23 mouse cellular contexts compared by ENCODE assay signal in the genomic region with DNA sequence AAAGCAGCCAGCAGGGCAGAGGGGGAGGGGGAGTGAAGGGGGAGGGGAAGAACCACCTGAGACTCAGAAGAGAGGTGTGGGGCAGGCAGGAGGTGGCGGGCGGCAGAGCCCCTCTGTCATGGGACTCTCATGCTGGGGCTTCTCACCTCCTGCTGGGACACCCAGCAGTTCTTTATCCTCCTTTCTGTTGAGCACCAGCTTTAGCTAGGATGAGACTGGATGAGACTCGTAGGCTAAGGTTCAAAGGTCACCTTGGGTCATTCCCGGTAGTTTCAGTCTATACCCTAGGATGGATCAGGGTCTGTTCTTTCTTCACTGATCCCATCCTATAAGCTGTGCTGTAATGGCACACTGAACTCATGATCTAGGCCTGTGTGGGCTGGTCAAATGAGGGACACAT. TPM values are rescaled to one million over a fixed set of nuclear protein-coding genes. Genes with fewer than 3 reads are reported as not detected.
"Had no signal": no experiment of that assay in that cellular context is flagged by ENCODE, and none has a peak within 500 bp of the region (broad histone marks: within the 10 kb centered on the region; RNA-seq: fewer than 3 reads in every experiment).

No protein-coding gene starts in this region.

- H3K9me3 ChIP-seq: limb, embryonic 10.5 days; limb, embryonic 13.5 days; liver, embryonic 15.5 days had no signal

- H3K4me2 ChIP-seq: limb, embryonic 13.5 days; liver, embryonic 15.5 days; midbrain, embryonic 11.5 days had no signal

- DNase-seq: kidney, adult 2 months; kidney, postnatal 25 days; layer of hippocampus, adult 9-11 months; lung, adult 2 months; lung, postnatal 14 days; midbrain, embryonic 14.5 days; thymus, postnatal 25 days had no signal

- H3K36me3 ChIP-seq: limb, embryonic 10.5 days; limb, embryonic 13.5 days; liver, embryonic 15.5 days had no signal

- H3K9ac ChIP-seq: limb, embryonic 13.5 days; liver, embryonic 15.5 days had no signal

- H3K4me3 ChIP-seq: layer of hippocampus, adult 2 months; limb, embryonic 10.5 days; limb, embryonic 13.5 days; liver, embryonic 15.5 days had no signal

- H3K27ac ChIP-seq: kidney, postnatal 0 days; layer of hippocampus, adult 2 months; limb, embryonic 10.5 days; limb, embryonic 13.5 days; liver, embryonic 15.5 days had no signal

- H3K27me3 ChIP-seq: limb, embryonic 13.5 days had no signal

RNA-seq across cellular contexts. Expression of a gene that starts 51.6 kb away (rescaled TPM):
- total RNA-seq: layer of hippocampus, adult 2 months; layer of hippocampus, postnatal 25 days; left cerebral cortex, adult 18-20 months; left cerebral cortex, postnatal 25 days; liver, adult 2 months; megakaryocyte progenitor cell, adult 5-6 weeks; midbrain, postnatal 0 days had no signal
- polyA plus RNA-seq: large intestine, adult 2 months; liver, adult 2 months; lung, embryonic 16.5 days; midbrain, embryonic 14.5 days; midbrain, postnatal 0 days; neural tube, embryonic 14.5 days; thymus, postnatal 0 days had no signal
